ENCODE assay signal across 12 mouse cellular contexts in genomic region chr13:23297737-23298136, GRCm38 (mm10). TPM values are rescaled to one million over a fixed set of nuclear protein-coding genes. Genes with fewer than 3 reads are reported as not detected.
A peak's percentile ranks its signal among the peaks of the same experiment; 100 is the strongest.
DNase-seq lines count a peak whose midpoint lies in the region; ATAC-seq and TF ChIP-seq lines count a peak whose summit lies in the region.
"Had no signal": no experiment of that assay in that cellular context is flagged by ENCODE, and none has a peak within 500 bp of the region (broad histone marks: within the 10 kb centered on the region; RNA-seq: fewer than 3 reads in every experiment).

No protein-coding gene starts in this region.

- H3K9ac ChIP-seq in heart, embryonic 13.5 days: no peak overlapping the region
- no peak overlapping the region for H3K9ac ChIP-seq in neural tube, embryonic 12.5 days
- H3K9ac ChIP-seq in neural tube, embryonic 15.5 days (replicated peaks): no peak overlapping the region
- H3K9ac ChIP-seq in embryonic facial prominence, embryonic 14.5 days (ENCODE audit: low read depth, low read length): no peak overlapping the region
- H3K9ac ChIP-seq in stomach, postnatal 0 days (ENCODE audit: low read length): no peak overlapping the region

- ATAC-seq in heart, embryonic 13.5 days (ENCODE audit: extremely low read depth, insufficient number of reproducible peaks, low FRiP score, low TSS enrichment): no peak
- ATAC-seq in neural tube, embryonic 12.5 days (ENCODE audit: low FRiP score, low read depth): no peak
- no peak for ATAC-seq in neural tube, embryonic 15.5 days (ENCODE audit: low FRiP score)
- no peak for ATAC-seq in embryonic facial prominence, embryonic 14.5 days (ENCODE audit: low read depth)
- ATAC-seq in stomach, postnatal 0 days (ENCODE audit: low FRiP score, low TSS enrichment): no peak

- no peak for DNase-seq in heart, postnatal 10 days
- DNase-seq in embryonic facial prominence, embryonic 14.5 days (ENCODE audit: low spot score): no peak
- no peak for DNase-seq in stomach, postnatal 0 days (ENCODE audit: low spot score)
- DNase-seq in spleen, postnatal 10 days (ENCODE audit: low spot score in 2 of 2): no peak
- DNase-seq in cerebellum, adult 9-10 months: no peak
- DNase-seq: cerebellum, postnatal 36 days; gastrocnemius, postnatal 36 days had no signal

- intact Hi-C loops in heart, postnatal 10 days (cut with DNase I): loop anchor here (2.0 kb wide), 1 partner anchor 103 kb away; no protein-coding TSS in a partner anchor

- no peak overlapping the region for H3K27ac ChIP-seq in heart, embryonic 13.5 days (replicated peaks)
- no peak overlapping the region for H3K27ac ChIP-seq in neural tube, embryonic 12.5 days
- no peak overlapping the region for H3K27ac ChIP-seq in neural tube, embryonic 15.5 days (replicated peaks)
- H3K27ac ChIP-seq in embryonic facial prominence, embryonic 14.5 days (replicated peaks; ENCODE audit: low read depth, low read length): no peak overlapping the region
- H3K27ac ChIP-seq in stomach, postnatal 0 days (replicated peaks): no peak overlapping the region
- H3K27ac ChIP-seq: macrophage had no signal

- H3K4me1 ChIP-seq in heart, embryonic 13.5 days: peaks cover 30% of the 10 kb centered on the region
- peaks cover 7% of the 10 kb centered on the region; the same call in 1 of the 2 replicates for H3K4me1 ChIP-seq in neural tube, embryonic 12.5 days
- H3K4me1 ChIP-seq in neural tube, embryonic 15.5 days: peaks cover 8% of the 10 kb centered on the region
- H3K4me1 ChIP-seq in embryonic facial prominence, embryonic 14.5 days (ENCODE audit: control insufficient read depth, insufficient read depth, low read length): no peaks in the 10 kb centered on the region
- no peaks in the 10 kb centered on the region for H3K4me1 ChIP-seq in stomach, postnatal 0 days (replicated peaks; ENCODE audit: control insufficient read depth, insufficient read depth)

- H3K9me3 ChIP-seq in heart, embryonic 13.5 days: no peaks in the 10 kb centered on the region
- no peaks in the 10 kb centered on the region for H3K9me3 ChIP-seq in neural tube, embryonic 12.5 days
- H3K9me3 ChIP-seq in neural tube, embryonic 15.5 days (replicated peaks): no peaks in the 10 kb centered on the region
- no peaks in the 10 kb centered on the region for H3K9me3 ChIP-seq in embryonic facial prominence, embryonic 14.5 days (ENCODE audit: control insufficient read depth, low read length)
- no peaks in the 10 kb centered on the region for H3K9me3 ChIP-seq in stomach, postnatal 0 days (ENCODE audit: control insufficient read depth, low read length)

- TF ChIP-seq CTCF in stomach, postnatal 0 days (IDR thresholded peaks at IDR 0.05; ENCODE audit: low read depth): peak; percentile 51

- no peaks in the 10 kb centered on the region for H3K36me3 ChIP-seq in heart, embryonic 13.5 days
- H3K36me3 ChIP-seq in neural tube, embryonic 12.5 days: no peaks in the 10 kb centered on the region
- no peaks in the 10 kb centered on the region for H3K36me3 ChIP-seq in neural tube, embryonic 15.5 days
- H3K36me3 ChIP-seq in embryonic facial prominence, embryonic 14.5 days (ENCODE audit: control insufficient read depth, insufficient read depth, low read length): no peaks in the 10 kb centered on the region
- no peaks in the 10 kb centered on the region for H3K36me3 ChIP-seq in stomach, postnatal 0 days (ENCODE audit: control insufficient read depth, insufficient read depth, low read length)

- 3% methylated on average over 5 of the region's 5 CpGs for WGBS in heart, embryonic 13.5 days
- WGBS in neural tube, embryonic 12.5 days: 1% methylated on average over 5 of the region's 5 CpGs
- WGBS in neural tube, embryonic 15.5 days: 4% methylated on average over 5 of the region's 5 CpGs
- WGBS in embryonic facial prominence, embryonic 14.5 days: 2% methylated on average over 5 of the region's 5 CpGs
- WGBS in stomach, postnatal 0 days: 3% methylated on average over 5 of the region's 5 CpGs

- peak overlapping the region; percentile 59; the same call in 1 of the 2 replicates for H3K4me3 ChIP-seq in heart, embryonic 13.5 days
- no peak overlapping the region for H3K4me3 ChIP-seq in neural tube, embryonic 12.5 days
- no peak overlapping the region for H3K4me3 ChIP-seq in neural tube, embryonic 15.5 days (replicated peaks)
- H3K4me3 ChIP-seq in embryonic facial prominence, embryonic 14.5 days (ENCODE audit: low read depth, low read length): no peak overlapping the region
- H3K4me3 ChIP-seq in stomach, postnatal 0 days (ENCODE audit: low read depth, low read length): no peak overlapping the region

- H3K4me2 ChIP-seq in heart, embryonic 13.5 days: peak overlapping the region; percentile 76
- H3K4me2 ChIP-seq in neural tube, embryonic 12.5 days (replicated peaks): peak overlapping the region; percentile 65; the same call in 1 of the 2 replicates
- H3K4me2 ChIP-seq in neural tube, embryonic 15.5 days: no peak overlapping the region; the same call in 1 of the 2 replicates
- H3K4me2 ChIP-seq in embryonic facial prominence, embryonic 14.5 days (ENCODE audit: low read depth, low read length): peak overlapping the region; percentile 60
- no peak overlapping the region for H3K4me2 ChIP-seq in stomach, postnatal 0 days (replicated peaks; ENCODE audit: low read depth)

- TF ChIP-seq EP300 in stomach, postnatal 0 days (optimal IDR thresholded peaks at IDR 0.05): no peak

- H3K27me3 ChIP-seq in heart, embryonic 13.5 days (replicated peaks): peaks cover 13% of the 10 kb centered on the region
- H3K27me3 ChIP-seq in neural tube, embryonic 12.5 days (replicated peaks): peaks cover 12% of the 10 kb centered on the region; the same call in 1 of the 2 replicates
- H3K27me3 ChIP-seq in neural tube, embryonic 15.5 days (replicated peaks): peaks cover 12% of the 10 kb centered on the region
- peaks cover 3% of the 10 kb centered on the region; the same call in 1 of the 2 replicates for H3K27me3 ChIP-seq in embryonic facial prominence, embryonic 14.5 days (replicated peaks; ENCODE audit: control insufficient read depth, insufficient read depth, low read length)
- no peaks in the 10 kb centered on the region for H3K27me3 ChIP-seq in stomach, postnatal 0 days (ENCODE audit: control insufficient read depth, insufficient read depth, low read length)

RNA-seq across cellular contexts. Expression of gene Vmn1r223, which starts 50.8 kb away (rescaled TPM):
- polyA plus RNA-seq in heart, embryonic 13.5 days (2015; fragmentation: Nextera tagmentation; extraction: Ambion mirVana): not detected in 2 replicates
- not detected for total RNA-seq in heart, postnatal 10 days (2021)
- 0.04 TPM in 1 of 2 replicates, not detected in the other for polyA plus RNA-seq in neural tube, embryonic 12.5 days (2016; fragmentation: Nextera tagmentation; extraction: Ambion mirVana)
- polyA plus RNA-seq in neural tube, embryonic 15.5 days (2015; fragmentation: Nextera tagmentation; extraction: Ambion mirVana): not detected in 2 replicates
- not detected in 2 replicates for polyA plus RNA-seq in embryonic facial prominence, embryonic 14.5 days (2014; fragmentation: Nextera tagmentation; extraction: Ambion mirVana)
- not detected in 2 replicates for polyA plus RNA-seq in stomach, postnatal 0 days (2015; fragmentation: Nextera tagmentation; extraction: Ambion mirVana)
- total RNA-seq: gastrocnemius, postnatal 36 days had no signal
- polyA plus RNA-seq: large intestine, adult 2 months; macrophage had no signal

Comparison
In these comparisons a context has a peak if more than half of its experiments do, and no peak if none do; other contexts are left out.
1. H3K4me2 ChIP-seq: peak in heart, embryonic 13.5 days (single experiment), neural tube, embryonic 12.5 days (single experiment) and embryonic facial prominence, embryonic 14.5 days (single experiment); none in neural tube, embryonic 15.5 days (single experiment) and stomach, postnatal 0 days (single experiment).